Mouse (Mus musculus): ENCODE measurements around the gene Bbc3. TPM values are rescaled to one million over a fixed set of nuclear protein-coding genes. Genes with fewer than 3 reads are reported as not detected.

The Bbc3 gene
- total and polyA plus RNA-seq, 3 experiments: 9.0 to 209 (median 10.2) TPM

DNA sequence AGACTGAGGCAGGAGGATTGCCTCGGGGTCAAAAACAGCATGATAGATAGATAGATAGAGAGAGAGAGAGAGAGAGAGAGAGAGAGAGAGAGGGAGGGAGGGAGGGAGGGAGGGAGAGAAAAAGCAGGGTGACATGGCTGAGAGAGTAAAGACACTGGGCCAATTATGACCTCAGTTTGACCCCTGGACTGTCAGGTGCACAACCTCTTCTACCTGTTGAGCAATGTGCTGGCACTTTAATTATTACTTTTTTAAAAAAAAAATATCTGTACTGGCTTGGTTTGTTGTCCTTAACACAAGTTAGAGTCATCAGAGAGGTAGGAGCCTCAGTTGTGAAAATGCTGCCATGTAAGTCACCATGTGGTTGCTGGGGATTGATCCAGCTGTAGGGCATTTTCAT lies 20.4 kb upstream of the Bbc3 start:
- Histone ChIP-seq H3K4me1 (ENCODE audit: insufficient read depth, low read depth, low read length) (peaks cover 26% of the 10 kb centered on the region), H3K36me3 (replicated peaks) (peaks cover 21% of the 10 kb centered on the region), H3K27me3 (ENCODE audit: insufficient read depth, low read length) (no peaks in the 10 kb centered on the region), H3K4me3 (ENCODE audit: low read depth, low read length) (no peak overlapping the region), H3K9me3 (replicated peaks) (no peaks in the 10 kb centered on the region)
- TF ChIP-seq GATA1 (IDR thresholded peaks at IDR 0.05; ENCODE audit: borderline replicate concordance, low read length) (no peak), CTCF (IDR thresholded peaks at IDR 0.05; ENCODE audit: low read depth, low read length) (no peak), GATA2 (IDR thresholded peaks at IDR 0.05; ENCODE audit: borderline replicate concordance, low read depth, low read length) (no peak), POLR2AphosphoS5 (IDR thresholded peaks at IDR 0.05; ENCODE audit: insufficient replicate concordance, low read depth, low read length) (no peak), TAL1 (conservative IDR thresholded peaks at IDR 0.05; ENCODE audit: low read depth, low read length) (no peak)
- DNase-seq (ENCODE audit: low spot score) (no peak), ATAC-seq (ENCODE audit: extremely low read depth, insufficient number of reproducible peaks, low FRiP score, poor library complexity, severe bottlenecking) (no peak)

DNA sequence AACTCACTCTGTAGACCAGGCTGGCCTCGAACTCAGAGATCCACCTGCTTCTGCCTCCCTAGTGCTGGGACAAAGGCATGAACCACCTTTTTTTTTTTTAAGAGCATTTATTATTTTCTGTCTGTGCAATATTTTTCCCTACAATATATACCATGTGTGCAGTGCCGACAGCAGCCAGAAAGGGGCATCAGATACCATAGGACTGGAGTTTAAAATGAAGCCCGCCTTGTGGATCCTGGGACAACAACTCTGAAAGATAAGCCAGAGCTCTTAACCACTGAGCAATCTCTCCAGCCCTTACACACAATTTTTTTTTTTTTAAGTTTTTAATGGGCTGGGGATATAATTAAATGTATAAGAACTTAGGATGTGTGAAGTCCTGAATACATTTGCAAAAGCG lies 13.8 kb upstream of the Bbc3 start:
- Histone ChIP-seq H3K36me3 (replicated peaks) (no peaks in the 10 kb centered on the region), H3K9me3 (replicated peaks) (no peaks in the 10 kb centered on the region), H3K4me1 (ENCODE audit: insufficient read depth, low read depth, low read length) (peaks cover 34% of the 10 kb centered on the region), H3K27me3 (ENCODE audit: insufficient read depth, low read length) (no peaks in the 10 kb centered on the region), H3K4me3 (ENCODE audit: low read depth, low read length) (no peak overlapping the region)
- DNase-seq (ENCODE audit: low spot score): no peak
- ATAC-seq (ENCODE audit: extremely low read depth, insufficient number of reproducible peaks, low FRiP score, poor library complexity, severe bottlenecking): no peak
- TF ChIP-seq GATA1 (IDR thresholded peaks at IDR 0.05; ENCODE audit: borderline replicate concordance, low read length) (no peak), TAL1 (conservative IDR thresholded peaks at IDR 0.05; ENCODE audit: low read depth, low read length) (no peak), POLR2AphosphoS5 (IDR thresholded peaks at IDR 0.05; ENCODE audit: insufficient replicate concordance, low read depth, low read length) (no peak), CTCF (IDR thresholded peaks at IDR 0.05; ENCODE audit: low read depth, low read length) (no peak), GATA2 (IDR thresholded peaks at IDR 0.05; ENCODE audit: borderline replicate concordance, low read depth, low read length) (no peak)

DNA sequence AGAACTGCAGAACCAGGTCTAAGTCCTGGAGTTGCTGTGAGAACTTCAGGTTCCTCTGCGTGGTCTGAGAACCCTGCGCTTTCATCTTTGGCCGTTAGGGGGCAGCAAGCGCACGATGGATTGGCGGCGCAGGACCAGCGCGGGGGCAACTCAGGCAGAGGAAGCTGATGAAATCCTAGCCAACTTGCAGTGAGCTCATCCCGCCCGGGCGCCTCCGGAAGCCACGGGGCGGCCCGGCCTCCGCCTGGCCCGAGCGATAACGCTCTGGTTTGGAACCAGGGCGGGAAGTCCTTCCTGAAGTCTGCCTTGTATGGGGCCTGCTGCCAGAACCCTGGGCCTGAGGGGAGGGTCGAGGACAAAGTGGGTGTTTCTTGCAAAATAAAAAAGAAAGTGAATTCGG lies 13.4 kb upstream of the Bbc3 start:
- H3K4me1 ChIP-seq (ENCODE audit: insufficient read depth, low read depth, low read length): peaks cover 39% of the 10 kb centered on the region
- peaks cover 2% of the 10 kb centered on the region; the same call in 1 of the 2 replicates for H3K27me3 ChIP-seq (ENCODE audit: insufficient read depth, low read length)
- no peaks in the 10 kb centered on the region for H3K36me3 ChIP-seq (replicated peaks)
- peak; percentile 83 for DNase-seq (ENCODE audit: low spot score)
- peak overlapping the region; percentile 69 for H3K4me3 ChIP-seq (ENCODE audit: low read depth, low read length)
- H3K9me3 ChIP-seq (replicated peaks): no peaks in the 10 kb centered on the region
- TF ChIP-seq TAL1 (conservative IDR thresholded peaks at IDR 0.05; ENCODE audit: low read depth, low read length) (peak; percentile 89), GATA2 (IDR thresholded peaks at IDR 0.05; ENCODE audit: borderline replicate concordance, low read depth, low read length) (no peak), CTCF (IDR thresholded peaks at IDR 0.05; ENCODE audit: low read depth, low read length) (peak; percentile 68), POLR2AphosphoS5 (IDR thresholded peaks at IDR 0.05; ENCODE audit: insufficient replicate concordance, low read depth, low read length) (no peak), GATA1 (IDR thresholded peaks at IDR 0.05; ENCODE audit: borderline replicate concordance, low read length) (no peak)
- peak; percentile 77 for ATAC-seq (ENCODE audit: extremely low read depth, insufficient number of reproducible peaks, low FRiP score, poor library complexity, severe bottlenecking)

DNA sequence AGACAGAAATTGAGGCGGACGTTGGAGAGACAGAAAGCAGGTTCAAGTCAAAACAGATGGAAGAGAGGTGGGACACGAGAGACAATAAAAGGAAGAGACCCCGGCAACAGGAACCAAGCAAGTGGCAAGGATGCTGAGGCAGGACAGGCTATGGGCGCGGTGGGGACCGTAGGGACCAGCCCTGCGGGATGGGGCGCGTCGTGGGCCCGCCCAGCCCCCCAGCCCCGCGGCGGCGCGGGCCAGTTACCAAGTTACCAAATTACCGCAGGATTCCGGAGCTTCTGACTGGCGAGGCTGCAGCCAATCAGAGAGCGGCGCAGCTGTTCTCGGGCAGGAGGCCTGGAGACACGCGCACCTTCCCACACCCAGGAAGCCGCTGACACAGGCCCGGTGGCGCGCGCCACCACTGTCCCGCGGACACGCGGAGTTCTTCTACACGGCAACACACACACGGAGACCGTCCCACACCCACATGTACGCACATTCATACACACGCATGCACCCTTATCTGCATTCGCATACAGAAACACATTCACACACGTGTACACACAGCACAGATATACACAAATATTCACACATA lies 12.8 kb upstream of the Bbc3 start:
- peaks cover 40% of the 10 kb centered on the region for H3K4me1 ChIP-seq (ENCODE audit: insufficient read depth, low read depth, low read length)
- TF ChIP-seq GATA1 (IDR thresholded peaks at IDR 0.05; ENCODE audit: borderline replicate concordance, low read length) (no peak), GATA2 (IDR thresholded peaks at IDR 0.05; ENCODE audit: borderline replicate concordance, low read depth, low read length) (no peak), TAL1 (conservative IDR thresholded peaks at IDR 0.05; ENCODE audit: low read depth, low read length) (no peak), POLR2AphosphoS5 (IDR thresholded peaks at IDR 0.05; ENCODE audit: insufficient replicate concordance, low read depth, low read length) (no peak), CTCF (IDR thresholded peaks at IDR 0.05; ENCODE audit: low read depth, low read length) (no peak)
- H3K4me3 ChIP-seq (ENCODE audit: low read depth, low read length): peak overlapping the region; percentile 69
- peak; percentile 97 for DNase-seq (ENCODE audit: low spot score)
- peaks cover 2% of the 10 kb centered on the region; the same call in 1 of the 2 replicates for H3K27me3 ChIP-seq (ENCODE audit: insufficient read depth, low read length)
- no peaks in the 10 kb centered on the region for H3K9me3 ChIP-seq (replicated peaks)
- peak; percentile 71 for ATAC-seq (ENCODE audit: extremely low read depth, insufficient number of reproducible peaks, low FRiP score, poor library complexity, severe bottlenecking)
- no peaks in the 10 kb centered on the region for H3K36me3 ChIP-seq (replicated peaks)

DNA sequence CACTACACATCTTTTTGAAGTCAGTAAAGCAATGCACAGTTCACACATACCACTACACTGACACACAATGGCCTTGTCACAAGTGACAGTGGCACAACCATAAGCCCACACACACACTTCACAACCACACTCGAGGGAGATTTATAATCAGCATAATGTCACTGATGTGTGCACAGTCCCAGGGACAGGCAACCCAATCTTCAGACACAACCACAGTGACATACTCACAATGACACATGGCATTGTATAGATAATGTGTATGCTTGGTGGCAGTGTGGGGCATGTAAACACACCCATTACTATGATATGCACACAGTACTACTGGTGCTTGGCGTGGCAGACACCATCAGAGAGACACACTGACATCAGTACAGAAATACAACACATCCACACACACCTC lies 12.0 kb upstream of the Bbc3 start:
- no peak for ATAC-seq (ENCODE audit: extremely low read depth, insufficient number of reproducible peaks, low FRiP score, poor library complexity, severe bottlenecking)
- Histone ChIP-seq H3K27me3 (ENCODE audit: insufficient read depth, low read length) (peaks cover 2% of the 10 kb centered on the region; the same call in 1 of the 2 replicates), H3K4me3 (ENCODE audit: low read depth, low read length) (0 out of 2 replicates have a peak overlapping the region, but pooled peaks have one; percentile 3), H3K9me3 (replicated peaks) (no peaks in the 10 kb centered on the region), H3K36me3 (replicated peaks) (no peaks in the 10 kb centered on the region), H3K4me1 (ENCODE audit: insufficient read depth, low read depth, low read length) (peaks cover 40% of the 10 kb centered on the region)
- no peak for DNase-seq (ENCODE audit: low spot score)
- no peak for TF ChIP-seq GATA2 (IDR thresholded peaks at IDR 0.05; ENCODE audit: borderline replicate concordance, low read depth, low read length)
- no peak for TF ChIP-seq CTCF (IDR thresholded peaks at IDR 0.05; ENCODE audit: low read depth, low read length)
- TF ChIP-seq POLR2AphosphoS5 (IDR thresholded peaks at IDR 0.05; ENCODE audit: insufficient replicate concordance, low read depth, low read length): no peak
- TF ChIP-seq TAL1 (conservative IDR thresholded peaks at IDR 0.05; ENCODE audit: low read depth, low read length): no peak
- TF ChIP-seq GATA1 (IDR thresholded peaks at IDR 0.05; ENCODE audit: borderline replicate concordance, low read length): no peak

DNA sequence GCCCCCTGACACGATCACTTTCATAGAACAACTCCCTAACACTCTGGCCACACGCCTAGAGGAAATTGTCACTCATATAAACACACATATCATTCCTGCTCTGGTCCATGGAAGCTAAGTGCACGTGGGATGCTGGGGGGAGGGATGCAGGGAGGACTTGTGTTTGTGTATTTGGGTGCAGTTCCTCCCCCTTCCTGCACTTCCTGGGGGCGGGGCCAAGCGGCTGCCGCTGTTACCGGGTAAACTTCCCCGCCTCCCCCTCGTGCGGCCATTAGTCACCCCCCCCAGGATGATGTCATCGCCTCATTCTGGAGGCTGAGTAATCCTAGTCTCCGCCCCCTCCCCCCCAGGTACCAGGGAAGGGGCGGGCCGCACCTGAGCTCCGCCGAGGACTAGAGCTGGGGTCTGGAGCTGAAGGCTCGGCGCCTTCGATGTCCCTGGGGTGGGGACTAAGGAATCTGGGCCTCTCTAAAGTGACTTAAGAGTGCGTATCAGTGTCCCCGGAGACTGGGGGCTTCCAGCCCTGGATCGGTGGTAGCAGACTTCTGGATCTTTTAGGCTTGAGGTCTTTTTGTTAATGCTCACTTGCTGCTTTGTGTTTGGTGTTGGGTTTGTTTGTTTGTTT lies 11.3 kb upstream of the Bbc3 start:
- Histone ChIP-seq H3K4me3 (ENCODE audit: low read depth, low read length) (peak overlapping the region; percentile 65; the same call in 1 of the 2 replicates), H3K36me3 (replicated peaks) (no peaks in the 10 kb centered on the region), H3K27me3 (ENCODE audit: insufficient read depth, low read length) (peaks cover 2% of the 10 kb centered on the region; the same call in 1 of the 2 replicates), H3K4me1 (ENCODE audit: insufficient read depth, low read depth, low read length) (peaks cover 40% of the 10 kb centered on the region), H3K9me3 (replicated peaks) (no peaks in the 10 kb centered on the region)
- peak; percentile 79 for DNase-seq (ENCODE audit: low spot score)
- peak; percentile 34 for ATAC-seq (ENCODE audit: extremely low read depth, insufficient number of reproducible peaks, low FRiP score, poor library complexity, severe bottlenecking)
- no peak for TF ChIP-seq GATA1 (IDR thresholded peaks at IDR 0.05; ENCODE audit: borderline replicate concordance, low read length)
- no peak for TF ChIP-seq TAL1 (conservative IDR thresholded peaks at IDR 0.05; ENCODE audit: low read depth, low read length)
- no peak for TF ChIP-seq GATA2 (IDR thresholded peaks at IDR 0.05; ENCODE audit: borderline replicate concordance, low read depth, low read length)
- no peak for TF ChIP-seq CTCF (IDR thresholded peaks at IDR 0.05; ENCODE audit: low read depth, low read length)
- TF ChIP-seq POLR2AphosphoS5 (IDR thresholded peaks at IDR 0.05; ENCODE audit: insufficient replicate concordance, low read depth, low read length): no peak

Measured in G1E (cell line).